Mouse (Mus musculus) erythroblast, embryonic 14.5 days (primary cell): ENCODE data around the gene Dst. TPM values are rescaled to one million over a fixed set of nuclear protein-coding genes. Genes with fewer than 3 reads are reported as not detected.

Source experiments
- H3K27me3 ChIP-seq: 2 replicates; pipeline ENCODE4 v1.6.1; 2012; ENCODE audit warnings: inconsistent platforms; ENCODE audit not compliant: control insufficient read depth
- H3K36me3 ChIP-seq: 2 replicates; pipeline ENCODE4 v1.6.1; 2012; ENCODE audit warnings: mild to moderate bottlenecking, inconsistent platforms; ENCODE audit not compliant: control insufficient read depth
- H3K4me1 ChIP-seq: 2 replicates; pipeline ENCODE4 v1.6.1; 2012; ENCODE audit warnings: inconsistent platforms; ENCODE audit not compliant: control insufficient read depth
- H3K4me3 ChIP-seq: replicated peaks from 2 replicates; pipeline ENCODE3; 2012; ENCODE audit warnings: moderate library complexity, mild to moderate bottlenecking, inconsistent platforms
- H3K9me3 ChIP-seq: 2 replicates; pipeline ENCODE4 v1.6.1; 2012; ENCODE audit warnings: low read length, inconsistent platforms, mixed read lengths; ENCODE audit not compliant: control insufficient read depth
- GATA1 ChIP-seq: IDR thresholded peaks from 2 replicates; pipeline ENCODE4 v1.6.1; 2012; ENCODE audit warnings: low read length, inconsistent platforms, mixed read lengths
- TAL1 ChIP-seq: IDR thresholded peaks from 3 replicates; pipeline ENCODE4 v1.6.1; 2012; ENCODE audit warnings: low read length, inconsistent platforms, mixed read lengths
- polyA plus RNA-seq: library from polyadenylated mRNA; stranded (reverse); fragments of >175 nt; gene quantifications from 2 replicates; pipeline ENCODE4 v1.2.3, GENCODE M21; 2012

The Dst gene
- polyA plus RNA-seq = 1.3 and 1.5 TPM in 2 replicates

DNA sequence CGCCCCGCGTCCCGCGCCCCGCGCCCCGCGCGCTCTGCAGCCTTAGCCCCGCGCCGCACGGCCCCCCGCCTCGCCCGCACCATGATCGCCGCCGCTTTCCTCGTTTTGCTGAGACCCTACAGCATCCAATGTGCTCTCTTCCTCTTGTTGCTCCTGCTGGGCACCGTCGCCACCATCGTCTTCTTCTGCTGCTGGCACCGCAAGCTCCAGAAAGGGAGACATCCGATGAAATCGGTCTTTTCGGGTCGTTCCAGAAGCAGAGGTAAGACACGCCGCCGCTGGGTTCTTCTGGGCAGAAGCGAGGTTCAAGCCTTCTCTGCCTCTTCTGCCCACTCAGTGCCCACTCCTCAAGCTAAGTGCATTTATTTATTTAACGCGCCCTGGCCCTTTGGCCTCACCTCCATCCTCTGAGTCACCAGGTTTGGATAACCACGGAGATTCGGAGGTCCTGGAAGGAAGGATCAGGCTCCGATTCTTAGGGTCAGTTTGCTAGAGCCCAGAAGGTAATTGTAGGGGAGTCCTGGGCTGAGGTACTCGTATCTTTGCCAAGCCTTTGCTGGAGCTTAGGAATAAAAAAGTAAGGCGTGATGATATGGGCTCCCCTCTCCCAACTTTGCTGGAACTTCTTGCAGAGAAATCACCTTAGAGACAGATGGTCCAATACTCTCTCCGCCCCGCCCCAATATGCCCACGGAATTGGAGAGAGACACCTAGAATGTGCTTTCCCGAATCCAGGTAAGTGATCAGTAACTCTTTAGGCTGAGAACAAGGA is at the start of gene Dst:
Dst (plus strand) TSS at position 35 of the 772 bp plus-strand sequence.
- H3K36me3 ChIP-seq = no peaks in the 10 kb centered on the region
- H3K27me3 ChIP-seq = peaks cover 59% of the 10 kb centered on the region
- no peaks in the 10 kb centered on the region; the same call in 1 of the 2 replicates for H3K9me3 ChIP-seq
- H3K4me3 ChIP-seq = peak within 1 kb of the TSS; percentile 51
- peaks cover 13% of the 10 kb centered on the region for H3K4me1 ChIP-seq
- TF ChIP-seq TAL1 = no peak
- TF ChIP-seq GATA1 = no peak

DNA sequence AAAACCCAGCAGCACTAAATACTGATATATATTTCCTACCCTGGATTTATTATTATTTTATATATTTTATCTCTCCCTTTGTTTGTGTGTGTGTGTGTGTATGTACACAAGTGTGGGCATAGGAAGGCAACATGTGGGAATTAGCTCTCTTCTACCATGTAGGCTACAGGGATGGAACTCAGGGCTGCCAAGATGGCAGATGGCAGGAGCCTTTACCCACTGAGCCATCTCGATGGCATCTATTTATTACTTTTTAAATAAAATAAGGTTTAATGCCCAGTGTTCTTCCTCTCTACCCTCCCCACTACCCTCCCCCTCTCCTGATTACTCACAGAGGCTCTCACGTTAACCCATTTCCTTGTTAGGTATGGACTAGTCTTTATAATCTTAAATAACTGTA is 39.0 kb upstream of the Dst start:
- Histone ChIP-seq H3K4me3 (no peak overlapping the region), H3K27me3 (no peaks in the 10 kb centered on the region), H3K9me3 (no peaks in the 10 kb centered on the region), H3K4me1 (no peaks in the 10 kb centered on the region), H3K36me3 (no peaks in the 10 kb centered on the region)
- no peak for TF ChIP-seq GATA1
- no peak for TF ChIP-seq TAL1

DNA sequence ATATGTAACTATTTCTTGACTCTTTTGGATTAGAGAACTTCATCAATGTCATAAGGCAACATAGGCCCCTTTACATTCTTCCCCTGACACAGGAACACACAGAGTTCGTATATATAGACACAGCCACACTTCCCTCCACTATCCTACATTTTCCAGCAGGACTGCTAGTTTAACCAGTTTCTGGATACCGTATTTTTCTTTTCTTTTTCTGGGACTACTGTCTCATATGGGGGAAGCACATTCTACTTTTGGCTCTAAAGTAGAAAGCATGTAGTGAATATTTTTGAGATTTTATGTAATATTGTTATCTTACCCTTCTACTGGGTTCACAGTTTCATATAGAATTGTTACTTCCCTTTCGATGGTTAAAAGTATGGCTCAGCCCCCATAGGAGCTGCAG is 38.6 kb upstream of the Dst start:
- H3K9me3 ChIP-seq = no peaks in the 10 kb centered on the region
- no peaks in the 10 kb centered on the region for H3K4me1 ChIP-seq
- no peaks in the 10 kb centered on the region for H3K27me3 ChIP-seq
- TF ChIP-seq GATA1 (no peak), TAL1 (no peak)
- no peak overlapping the region for H3K4me3 ChIP-seq
- no peaks in the 10 kb centered on the region for H3K36me3 ChIP-seq

- Histone ChIP-seq H3K4me1 (no peaks in the 10 kb centered on the region), H3K36me3 (no peaks in the 10 kb centered on the region), H3K27me3 (no peaks in the 10 kb centered on the region), H3K9me3 (no peaks in the 10 kb centered on the region), H3K4me3 (no peak overlapping the region)
- no peak for TF ChIP-seq GATA1
- no peak for TF ChIP-seq TAL1
Measured at GRCm38 (mm10) chr1:33873561-33873960, 34.5 kb upstream of the Dst start.

DNA sequence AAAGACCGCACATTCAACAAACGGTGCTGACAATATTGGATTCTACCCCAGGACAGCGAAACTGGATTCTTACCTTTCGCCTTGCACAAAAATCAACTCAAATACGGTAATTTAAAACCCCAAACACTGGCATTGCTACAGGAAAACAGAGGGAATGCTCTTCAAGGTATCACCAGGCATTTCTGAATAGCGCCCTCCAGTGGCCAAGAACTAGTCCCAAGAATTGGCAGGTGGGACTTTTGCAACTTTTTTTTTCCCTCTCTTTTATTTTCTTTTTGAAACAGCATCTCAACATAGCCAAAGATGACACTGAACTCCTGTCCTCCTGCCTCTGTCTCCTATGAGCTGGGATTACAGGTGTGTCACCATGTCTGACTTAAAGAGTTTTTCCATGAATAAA is 32.3 kb upstream of the Dst start:
- TF ChIP-seq GATA1 = no peak
- no peak for TF ChIP-seq TAL1
- no peaks in the 10 kb centered on the region for H3K27me3 ChIP-seq
- H3K4me3 ChIP-seq = no peak overlapping the region
- no peaks in the 10 kb centered on the region for H3K36me3 ChIP-seq
- no peaks in the 10 kb centered on the region for H3K4me1 ChIP-seq
- H3K9me3 ChIP-seq = no peaks in the 10 kb centered on the region

- Histone ChIP-seq H3K9me3 (no peaks in the 10 kb centered on the region), H3K36me3 (no peaks in the 10 kb centered on the region), H3K4me1 (no peaks in the 10 kb centered on the region), H3K27me3 (no peaks in the 10 kb centered on the region), H3K4me3 (no peak overlapping the region)
- no peak for TF ChIP-seq GATA1
- no peak for TF ChIP-seq TAL1
Measured at GRCm38 (mm10) chr1:33876416-33876815, 31.6 kb upstream of the Dst start.

- peaks cover under 1% of the 10 kb centered on the region for H3K27me3 ChIP-seq
- TF ChIP-seq GATA1 (no peak), TAL1 (no peak)
- no peaks in the 10 kb centered on the region for H3K36me3 ChIP-seq
Measured at GRCm38 (mm10) chr1:33878170-33878569, 29.9 kb upstream of the Dst start.

DNA sequence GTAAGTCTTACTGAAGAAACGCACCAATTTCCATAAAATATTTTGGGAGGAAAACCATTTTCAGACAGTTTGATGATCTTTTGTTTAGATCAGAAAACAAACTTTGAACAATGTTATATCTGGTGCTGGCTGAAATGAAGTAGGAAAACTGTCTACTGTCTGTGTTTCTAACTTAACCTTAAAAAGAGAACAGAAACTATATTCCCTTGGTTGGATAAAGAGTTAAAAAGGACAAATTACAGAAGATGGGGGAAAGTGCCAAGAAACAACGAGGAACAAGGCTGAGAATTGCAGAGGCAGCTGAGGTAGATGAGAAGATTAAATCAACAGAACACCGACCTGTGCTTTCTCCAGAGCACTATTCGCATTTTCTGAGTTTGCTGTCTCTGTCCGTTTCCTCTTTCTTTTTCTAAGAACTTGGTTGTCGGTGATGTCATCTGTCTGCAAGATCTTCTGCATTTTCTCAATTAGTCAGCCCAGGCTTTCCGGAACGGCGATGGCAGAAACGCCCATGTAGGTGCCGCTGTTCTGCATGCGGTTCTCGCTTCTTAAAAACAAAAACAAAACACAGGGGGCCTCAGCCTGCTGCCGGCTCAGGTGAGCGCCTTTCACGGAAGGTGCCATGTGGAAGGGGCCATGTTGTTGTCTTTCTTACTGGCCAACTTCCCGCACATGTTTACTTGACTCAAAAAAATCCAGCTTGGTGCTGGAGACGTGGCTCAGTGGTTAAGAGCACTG is 24.8 kb upstream of the Dst start:
- no peak for TF ChIP-seq GATA1
- TF ChIP-seq TAL1 = no peak
- H3K36me3 ChIP-seq = no peaks in the 10 kb centered on the region
- H3K4me1 ChIP-seq = no peaks in the 10 kb centered on the region
- H3K9me3 ChIP-seq = no peaks in the 10 kb centered on the region
- H3K4me3 ChIP-seq = no peak overlapping the region
- H3K27me3 ChIP-seq = peaks cover 5% of the 10 kb centered on the region

More at GRCm38 (mm10) chr1:33878170-33878569, 29.9 kb upstream of the Dst start:
- no peaks in the 10 kb centered on the region for H3K9me3 ChIP-seq
- no peak overlapping the region for H3K4me3 ChIP-seq
- no peaks in the 10 kb centered on the region for H3K4me1 ChIP-seq

DNA sequence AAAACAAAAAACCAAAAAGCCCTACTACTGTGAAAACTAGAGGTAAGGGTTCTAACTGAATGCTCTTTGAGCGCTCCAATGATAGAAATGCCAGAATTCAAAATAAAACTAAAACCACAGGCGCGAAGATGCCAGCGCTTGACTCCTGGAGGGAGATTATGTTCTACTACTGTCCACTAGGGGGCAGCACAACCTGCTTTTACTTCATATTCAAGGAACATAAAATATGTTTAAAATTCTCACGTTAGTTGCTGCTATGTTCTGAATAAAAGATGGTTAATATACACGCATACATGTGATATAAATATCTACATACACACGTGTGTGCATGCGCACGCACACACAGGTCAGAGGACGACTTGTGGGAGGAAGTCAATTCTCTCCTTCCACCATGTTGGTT is 15.2 kb upstream of the Dst start:
- Histone ChIP-seq H3K4me3 (no peak overlapping the region), H3K27me3 (no peaks in the 10 kb centered on the region), H3K4me1 (no peaks in the 10 kb centered on the region), H3K9me3 (no peaks in the 10 kb centered on the region), H3K36me3 (no peaks in the 10 kb centered on the region)
- TF ChIP-seq GATA1 = no peak
- no peak for TF ChIP-seq TAL1
